Mouse (Mus musculus): ENCODE measurements around the gene Myo1b. TPM values are rescaled to one million over a fixed set of nuclear protein-coding genes. Genes with fewer than 3 reads are reported as not detected.

The Myo1b gene
- polyA plus RNA-seq, 1 experiment = 7.1 TPM

DNA sequence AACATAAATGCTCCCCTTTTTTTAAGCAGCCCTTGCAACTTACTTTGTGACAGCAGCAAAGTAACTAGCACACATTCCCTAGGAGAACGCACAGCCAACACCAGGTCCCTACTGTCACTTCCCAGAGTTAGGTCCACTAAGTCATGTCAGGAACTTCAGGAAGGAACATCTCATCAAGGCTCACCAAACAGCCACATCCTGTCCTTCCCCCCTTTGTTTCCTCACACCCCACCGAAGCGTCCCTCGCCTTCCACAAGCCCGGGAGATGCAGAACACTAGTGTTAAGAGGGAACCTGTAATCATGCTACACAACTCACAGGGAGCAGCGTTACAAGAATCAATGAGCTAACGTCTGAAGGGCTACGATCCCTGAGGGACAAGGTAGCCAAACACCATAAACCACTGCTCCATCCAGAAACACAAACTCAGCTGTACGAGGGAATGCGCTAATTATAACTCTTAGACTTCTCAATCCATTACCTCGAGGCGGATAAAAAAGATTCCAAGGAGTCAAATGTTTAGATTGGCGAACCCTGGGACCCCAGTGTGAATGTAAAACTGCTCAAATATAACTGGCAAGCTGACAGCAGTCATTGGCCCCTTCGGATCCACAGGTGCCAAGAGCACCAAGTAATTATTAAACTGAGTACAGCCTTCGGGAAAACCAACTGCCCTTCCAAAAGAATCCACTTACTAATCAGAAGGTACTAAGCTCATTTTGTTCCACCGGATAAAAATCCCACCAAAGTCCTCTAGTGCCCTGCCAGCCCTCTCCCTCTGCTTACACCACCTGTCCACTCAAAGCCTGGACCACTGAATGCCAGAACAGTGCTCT lies 22.1 kb downstream of the Myo1b start:
- H3ac ChIP-seq (ENCODE audit: control insufficient read depth, insufficient read length) = no peak overlapping the region
- no peaks in the 10 kb centered on the region for H3K27me3 ChIP-seq (ENCODE audit: control insufficient read depth, insufficient read depth, insufficient read length)
- peaks cover 5% of the 10 kb centered on the region for H3K36me3 ChIP-seq (ENCODE audit: control insufficient read depth, insufficient read depth)
- H3K4me2 ChIP-seq (ENCODE audit: low read depth) = no peak overlapping the region
- H3K4me3 ChIP-seq = no peak overlapping the region
- TF ChIP-seq CEBPB (IDR thresholded peaks at IDR 0.05; ENCODE audit: insufficient read depth, poor library complexity, severe bottlenecking) = no peak
- TF ChIP-seq MYOD1 (IDR thresholded peaks at IDR 0.05; ENCODE audit: control insufficient read depth in 1 of 3, insufficient read length in 2 of 3, low read depth in 2 of 3) = no peak
- TF ChIP-seq MAX (IDR thresholded peaks at IDR 0.05; ENCODE audit: low read depth) = no peak
- no peak for TF ChIP-seq SRF (IDR thresholded peaks at IDR 0.05; ENCODE audit: control insufficient read depth, insufficient read length, low read depth)
- no peak for TF ChIP-seq POLR2A (IDR thresholded peaks at IDR 0.05; ENCODE audit: insufficient read length, low read depth)
- TF ChIP-seq TCF12 (IDR thresholded peaks at IDR 0.05; ENCODE audit: insufficient read depth, poor library complexity, severe bottlenecking) = no peak
- H3K79me2 ChIP-seq (ENCODE audit: control insufficient read depth, insufficient read depth) = no peaks in the 10 kb centered on the region

DNA sequence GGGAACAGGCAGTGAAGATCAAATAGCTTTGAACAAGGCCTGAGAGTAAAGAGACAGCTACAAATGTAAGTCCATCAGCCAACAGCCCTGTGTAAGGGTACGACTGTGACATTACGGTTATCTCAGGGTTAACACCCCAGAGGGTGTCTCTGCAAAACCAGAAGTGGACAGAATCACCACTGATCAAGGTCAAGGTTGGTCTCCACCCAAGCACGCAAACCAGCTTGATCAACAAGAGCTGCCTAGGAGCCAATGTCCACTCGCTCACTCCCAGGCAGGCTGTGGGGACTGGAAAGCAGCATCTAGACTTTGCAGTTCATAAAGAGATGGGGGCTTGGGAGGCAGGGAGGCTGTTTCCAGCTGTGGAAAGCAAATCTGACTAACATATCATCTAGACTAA lies 23.9 kb downstream of the Myo1b start:
- Histone ChIP-seq H3K4me3 (no peak overlapping the region), H3K36me3 (ENCODE audit: control insufficient read depth, insufficient read depth) (peaks cover 5% of the 10 kb centered on the region), H3ac (ENCODE audit: control insufficient read depth, insufficient read length) (no peak overlapping the region), H3K4me2 (ENCODE audit: low read depth) (no peak overlapping the region), H3K27me3 (ENCODE audit: control insufficient read depth, insufficient read depth, insufficient read length) (no peaks in the 10 kb centered on the region), H3K79me2 (ENCODE audit: control insufficient read depth, insufficient read depth) (no peaks in the 10 kb centered on the region)
- TF ChIP-seq TCF3 (IDR thresholded peaks at IDR 0.05; ENCODE audit: insufficient read length, low read depth) (no peak), POLR2AphosphoS2 (IDR thresholded peaks at IDR 0.05; ENCODE audit: insufficient read length, low read depth) (no peak), MYOG (IDR thresholded peaks at IDR 0.05; ENCODE audit: control insufficient read depth in 1 of 3, insufficient read depth in 1 of 3, insufficient read length in 2 of 3, low read depth in 2 of 3) (no peak), MYOD1 (IDR thresholded peaks at IDR 0.05; ENCODE audit: control insufficient read depth in 1 of 3, insufficient read length in 2 of 3, low read depth in 2 of 3) (no peak), CEBPB (IDR thresholded peaks at IDR 0.05; ENCODE audit: insufficient read depth, poor library complexity, severe bottlenecking) (no peak), REST (IDR thresholded peaks at IDR 0.05; ENCODE audit: insufficient read depth, insufficient read length) (no peak), POLR2A (IDR thresholded peaks at IDR 0.05; ENCODE audit: insufficient read length, low read depth) (no peak), USF1 (IDR thresholded peaks at IDR 0.05; ENCODE audit: low read depth) (no peak), E2F4 (IDR thresholded peaks at IDR 0.05; ENCODE audit: insufficient read depth) (no peak), TCF12 (IDR thresholded peaks at IDR 0.05; ENCODE audit: insufficient read depth, poor library complexity, severe bottlenecking) (no peak)

DNA sequence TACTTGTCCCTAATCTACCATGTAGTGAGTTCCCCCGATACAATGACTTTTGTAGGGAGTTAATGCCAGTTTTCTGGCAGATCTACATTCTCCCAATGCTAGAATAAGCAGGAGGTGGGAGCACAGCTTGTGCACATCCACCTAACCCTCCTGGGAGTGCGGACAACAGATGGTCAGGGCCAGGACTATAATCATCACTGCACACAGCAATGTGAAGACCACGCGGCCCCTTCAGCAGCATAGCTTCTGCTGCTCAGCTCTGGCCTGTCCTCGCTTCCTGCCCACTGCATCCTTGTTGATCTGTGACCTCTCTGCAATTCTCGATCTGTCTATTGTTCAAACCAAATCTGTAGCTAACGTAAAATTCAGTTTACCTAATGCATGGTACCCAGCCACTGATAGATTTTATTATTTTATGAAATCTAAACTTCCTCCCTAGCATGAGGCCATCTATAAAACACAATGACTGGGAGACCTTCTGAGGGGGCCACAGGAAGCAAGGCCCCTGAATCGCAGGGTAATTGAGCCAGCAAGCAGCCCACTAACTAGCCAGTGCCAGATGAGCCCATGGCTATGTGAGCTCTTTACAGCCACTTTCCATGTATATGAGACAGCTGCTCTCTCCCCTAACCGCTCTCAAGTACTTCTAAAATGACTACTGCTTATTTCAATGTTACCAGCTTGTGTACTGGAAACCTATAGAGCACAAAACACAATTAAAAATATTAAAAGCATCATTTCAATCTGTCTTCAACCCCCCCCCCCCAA lies 27.6 kb downstream of the Myo1b start:
- Histone ChIP-seq H3K79me2 (ENCODE audit: control insufficient read depth, insufficient read depth) (no peaks in the 10 kb centered on the region), H3ac (ENCODE audit: control insufficient read depth, insufficient read length) (no peak overlapping the region), H3K4me2 (ENCODE audit: low read depth) (no peak overlapping the region), H3K4me3 (no peak overlapping the region), H3K36me3 (ENCODE audit: control insufficient read depth, insufficient read depth) (peaks cover 3% of the 10 kb centered on the region), H3K27me3 (ENCODE audit: control insufficient read depth, insufficient read depth, insufficient read length) (no peaks in the 10 kb centered on the region)
- no peak for TF ChIP-seq POLR2AphosphoS2 (IDR thresholded peaks at IDR 0.05; ENCODE audit: insufficient read length, low read depth)
- no peak for TF ChIP-seq MYOD1 (IDR thresholded peaks at IDR 0.05; ENCODE audit: control insufficient read depth in 1 of 3, insufficient read length in 2 of 3, low read depth in 2 of 3)
- no peak for TF ChIP-seq REST (IDR thresholded peaks at IDR 0.05; ENCODE audit: insufficient read depth, insufficient read length)
- TF ChIP-seq CEBPB (IDR thresholded peaks at IDR 0.05; ENCODE audit: insufficient read depth, poor library complexity, severe bottlenecking) = no peak
- TF ChIP-seq TCF3 (IDR thresholded peaks at IDR 0.05; ENCODE audit: insufficient read length, low read depth) = no peak
- no peak for TF ChIP-seq SRF (IDR thresholded peaks at IDR 0.05; ENCODE audit: control insufficient read depth, insufficient read length, low read depth)
- TF ChIP-seq MYOG (IDR thresholded peaks at IDR 0.05; ENCODE audit: control insufficient read depth in 1 of 3, insufficient read depth in 1 of 3, insufficient read length in 2 of 3, low read depth in 2 of 3) = no peak

DNA sequence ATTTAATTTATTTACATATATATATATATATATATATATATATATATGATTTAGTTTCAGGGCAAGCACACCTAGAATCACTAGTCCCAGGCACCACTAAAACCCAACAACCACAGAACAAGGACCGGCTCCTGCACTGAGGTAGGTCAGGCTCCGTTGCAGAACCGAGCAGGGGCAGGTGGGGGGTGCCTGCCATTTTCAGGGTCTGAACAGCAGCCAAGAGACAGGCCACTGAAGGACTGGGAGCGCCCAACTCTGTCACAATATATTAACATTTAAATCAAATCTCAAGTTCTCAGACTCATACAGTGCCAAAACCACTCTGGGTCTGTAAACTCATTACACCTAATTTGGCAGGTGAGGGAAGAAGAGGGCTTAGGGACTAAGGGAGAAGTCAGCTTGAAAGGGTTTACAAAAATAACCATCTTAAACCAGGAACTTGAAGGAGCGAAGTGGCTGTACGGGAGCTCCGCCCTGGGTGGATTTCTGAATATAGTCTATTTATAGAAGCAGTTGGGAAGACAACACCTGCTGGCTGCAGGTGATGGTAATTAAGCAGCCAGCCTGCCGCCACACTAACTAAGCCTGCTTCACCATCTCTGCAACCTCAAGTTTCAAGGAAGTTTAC lies 30.4 kb downstream of the Myo1b start:
- H3K4me3 ChIP-seq = no peak overlapping the region
- TF ChIP-seq MYOG (IDR thresholded peaks at IDR 0.05; ENCODE audit: control insufficient read depth in 1 of 3, insufficient read depth in 1 of 3, insufficient read length in 2 of 3, low read depth in 2 of 3) = no peak
- TF ChIP-seq MYOD1 (IDR thresholded peaks at IDR 0.05; ENCODE audit: control insufficient read depth in 1 of 3, insufficient read length in 2 of 3, low read depth in 2 of 3) = no peak
- no peak for TF ChIP-seq POLR2A (IDR thresholded peaks at IDR 0.05; ENCODE audit: insufficient read length, low read depth)
- no peak for TF ChIP-seq SRF (IDR thresholded peaks at IDR 0.05; ENCODE audit: control insufficient read depth, insufficient read length, low read depth)
- no peak for TF ChIP-seq TCF3 (IDR thresholded peaks at IDR 0.05; ENCODE audit: insufficient read length, low read depth)
- TF ChIP-seq E2F4 (IDR thresholded peaks at IDR 0.05; ENCODE audit: insufficient read depth) = no peak
- no peak for TF ChIP-seq MAX (IDR thresholded peaks at IDR 0.05; ENCODE audit: low read depth)
- no peak for TF ChIP-seq REST (IDR thresholded peaks at IDR 0.05; ENCODE audit: insufficient read depth, insufficient read length)
- no peak for TF ChIP-seq CEBPB (IDR thresholded peaks at IDR 0.05; ENCODE audit: insufficient read depth, poor library complexity, severe bottlenecking)
- no peak for TF ChIP-seq POLR2AphosphoS2 (IDR thresholded peaks at IDR 0.05; ENCODE audit: insufficient read length, low read depth)
- no peak for TF ChIP-seq USF1 (IDR thresholded peaks at IDR 0.05; ENCODE audit: low read depth)
- no peak for TF ChIP-seq TCF12 (IDR thresholded peaks at IDR 0.05; ENCODE audit: insufficient read depth, poor library complexity, severe bottlenecking)

More for the DNA sequence above, 30.4 kb downstream of the Myo1b start:
- no peaks in the 10 kb centered on the region for H3K27me3 ChIP-seq (ENCODE audit: control insufficient read depth, insufficient read depth, insufficient read length)
- H3K4me2 ChIP-seq (ENCODE audit: low read depth) = no peak overlapping the region
- H3ac ChIP-seq (ENCODE audit: control insufficient read depth, insufficient read length) = no peak overlapping the region
- H3K36me3 ChIP-seq (ENCODE audit: control insufficient read depth, insufficient read depth) = no peaks in the 10 kb centered on the region
- no peaks in the 10 kb centered on the region for H3K79me2 ChIP-seq (ENCODE audit: control insufficient read depth, insufficient read depth)

Measured in myocyte (in vitro differentiated cells).